Mouse (Mus musculus) CH12.LX (cell line): ENCODE measurements around the gene Mad1l1. TPM values are rescaled to one million over a fixed set of nuclear protein-coding genes. Genes with fewer than 3 reads are reported as not detected.

Source experiments
- DNase-seq: peaks from one replicate; pipeline ENCODE4 v3.0.0-alpha.2; 2013; ENCODE audit errors: extremely low read depth
- H3K27ac ChIP-seq: 2 replicates; pipeline ENCODE4 v1.5.1; 2012; ENCODE audit warnings: low read depth, mild to moderate bottlenecking, control low read depth, moderate library complexity; ENCODE audit not compliant: insufficient read depth
- H3K27me3 ChIP-seq: replicated peaks from 2 replicates; pipeline ENCODE3; 2012; ENCODE audit warnings: inconsistent platforms
- H3K36me3 ChIP-seq, 2 experiments: replicated peaks in 1 of 2; 2 replicates each; pipeline versions ENCODE3 to v1.6.1; 2012; ENCODE audit warnings: inconsistent platforms in 1 of 2, low read length in 1 of 2, mild to moderate bottlenecking in 1 of 2, mixed read lengths in 1 of 2, moderate library complexity in 1 of 2; ENCODE audit not compliant: control insufficient read depth in 1 of 2, insufficient read depth in 1 of 2
- H3K4me1 ChIP-seq, 2 experiments: 2 replicates each; pipeline ENCODE4 v1.6.1; 2012; ENCODE audit warnings: inconsistent platforms in 1 of 2, moderate library complexity in 1 of 2; ENCODE audit not compliant: insufficient read depth in 2 of 2, control insufficient read depth in 1 of 2
- H3K4me2 ChIP-seq: 2 replicates; pipeline ENCODE4 v1.6.1; 2012; ENCODE audit warnings: low read depth, mild to moderate bottlenecking, control low read depth; ENCODE audit not compliant: poor library complexity, insufficient read depth, severe bottlenecking
- H3K4me3 ChIP-seq, 3 experiments: fragments of 150-350 bp in 1 of 3; sonication (generic) in 1 of 3; replicated peaks in 1 of 3; 2 replicates each; pipeline versions ENCODE3 to v1.5.1; 2011 to 2012; ENCODE audit warnings: low read depth in 2 of 3, low read length in 2 of 3, mild to moderate bottlenecking in 2 of 3, moderate library complexity in 2 of 3, control low read depth in 1 of 3, improper control_type of control experiment in 1 of 3, inconsistent platforms in 1 of 3, mixed read lengths in 1 of 3; ENCODE audit not compliant: poor library complexity in 1 of 3
- H3K79me2 ChIP-seq: replicated peaks from 2 replicates; pipeline ENCODE4 v1.6.1; 2012; ENCODE audit warnings: mild to moderate bottlenecking, moderate library complexity; ENCODE audit not compliant: control insufficient read depth, poor library complexity, insufficient read depth, severe bottlenecking; ENCODE audit errors: extremely low read depth
- H3K9ac ChIP-seq: 2 replicates; pipeline ENCODE4 v1.6.1; 2012; ENCODE audit warnings: low read depth, mild to moderate bottlenecking, control low read depth, moderate library complexity; ENCODE audit not compliant: insufficient read depth
- H3K9me3 ChIP-seq: replicated peaks from 2 replicates; pipeline ENCODE3; 2012; ENCODE audit warnings: low read length, inconsistent platforms, mixed read lengths
- BHLHE40 ChIP-seq: IDR thresholded peaks from 2 replicates; pipeline ENCODE4 v1.6.1; 2011; ENCODE audit warnings: mild to moderate bottlenecking, low read depth, low read length, improper control_type of control experiment
- CHD2 ChIP-seq: IDR thresholded peaks from 2 replicates; pipeline ENCODE4 v1.6.1; 2011; ENCODE audit warnings: low read length, improper control_type of control experiment
- CTCF ChIP-seq, 2 experiments: IDR thresholded peaks in 1 of 2; conservative IDR thresholded peaks in 1 of 2; 2 replicates each; pipeline ENCODE4 v1.5.1; 2011 to 2012; ENCODE audit warnings: low read depth in 2 of 2, low read length in 2 of 2, improper control_type of control experiment in 1 of 2, inconsistent platforms in 1 of 2, mild to moderate bottlenecking in 1 of 2, moderate library complexity in 1 of 2
- E2F4 ChIP-seq: IDR thresholded peaks from 2 replicates; pipeline ENCODE4 v1.6.1; 2011; ENCODE audit warnings: low read depth, low read length, improper control_type of control experiment; ENCODE audit not compliant: insufficient replicate concordance
- ELF1 ChIP-seq: IDR thresholded peaks from 2 replicates; pipeline ENCODE4 v1.6.1; 2014; ENCODE audit warnings: low read depth, mild to moderate bottlenecking, inconsistent platforms, low read length, improper control_type of control experiment
- ETS1 ChIP-seq: conservative IDR thresholded peaks from 2 replicates; pipeline ENCODE4 v1.6.1; 2012; ENCODE audit warnings: low read depth, mild to moderate bottlenecking, inconsistent platforms, low read length, improper control_type of control experiment, moderate library complexity
- GABPA ChIP-seq: IDR thresholded peaks from 2 replicates; pipeline ENCODE4 v1.6.1; 2012; ENCODE audit warnings: low read depth, low read length, improper control_type of control experiment, inconsistent platforms; ENCODE audit not compliant: insufficient replicate concordance
- JUN ChIP-seq: IDR thresholded peaks from 2 replicates; pipeline ENCODE4 v1.6.1; 2011; ENCODE audit warnings: low read depth, mild to moderate bottlenecking, low read length, improper control_type of control experiment, moderate library complexity; ENCODE audit not compliant: insufficient read depth
- KAT2A ChIP-seq: IDR thresholded peaks from 2 replicates; pipeline ENCODE4 v1.6.1; 2012; ENCODE audit warnings: low read length, improper control_type of control experiment, inconsistent platforms; ENCODE audit not compliant: insufficient replicate concordance
- MAX ChIP-seq: IDR thresholded peaks from 2 replicates; pipeline ENCODE4 v1.6.1; 2011; ENCODE audit warnings: low read length, improper control_type of control experiment
- MAZ ChIP-seq: IDR thresholded peaks from 2 replicates; pipeline ENCODE4 v1.6.1; 2012; ENCODE audit warnings: low read depth, mild to moderate bottlenecking, inconsistent platforms, low read length, improper control_type of control experiment, moderate library complexity
- MEF2A ChIP-seq: IDR thresholded peaks from 2 replicates; pipeline ENCODE4 v1.6.1; 2014; ENCODE audit warnings: low read depth, mild to moderate bottlenecking, inconsistent platforms, low read length, improper control_type of control experiment, borderline replicate concordance
- MXI1 ChIP-seq: IDR thresholded peaks from 2 replicates; pipeline ENCODE4 v1.6.1; 2011; ENCODE audit warnings: mild to moderate bottlenecking, low read depth, low read length, improper control_type of control experiment
- MYC ChIP-seq: IDR thresholded peaks from 2 replicates; pipeline ENCODE4 v1.6.1; 2011; ENCODE audit warnings: low read depth, mild to moderate bottlenecking, improper control_type of control experiment, low read length
- NRF1 ChIP-seq: IDR thresholded peaks from 2 replicates; pipeline ENCODE4 v1.6.1; 2014; ENCODE audit warnings: low read depth, mild to moderate bottlenecking, inconsistent platforms, low read length, improper control_type of control experiment, moderate library complexity
- PAX5 ChIP-seq: IDR thresholded peaks from 2 replicates; pipeline ENCODE4 v1.6.1; 2012; ENCODE audit warnings: low read length, inconsistent platforms, mixed read lengths
- POLR2A ChIP-seq: IDR thresholded peaks from 2 replicates; pipeline ENCODE4 v1.6.1; 2011; ENCODE audit warnings: low read depth, mild to moderate bottlenecking, improper control_type of control experiment, low read length
- POLR2AphosphoS2 ChIP-seq: IDR thresholded peaks from 2 replicates; pipeline ENCODE4 v1.6.1; 2011; ENCODE audit warnings: low read depth, low read length, improper control_type of control experiment
- RAD21 ChIP-seq: IDR thresholded peaks from 2 replicates; pipeline ENCODE4 v1.6.1; 2011; ENCODE audit warnings: low read depth, mild to moderate bottlenecking, low read length, improper control_type of control experiment, moderate library complexity
- TBP ChIP-seq: conservative IDR thresholded peaks from 2 replicates; pipeline ENCODE4 v1.6.1; 2011; ENCODE audit warnings: low read depth, low read length, improper control_type of control experiment
- TCF12 ChIP-seq: IDR thresholded peaks from 2 replicates; pipeline ENCODE4 v1.6.1; 2014; ENCODE audit warnings: low read depth, mild to moderate bottlenecking, inconsistent platforms, low read length, improper control_type of control experiment
- USF1 ChIP-seq: IDR thresholded peaks from 2 replicates; pipeline ENCODE4 v1.6.1; 2014; ENCODE audit warnings: low read depth, mild to moderate bottlenecking, inconsistent platforms, low read length, improper control_type of control experiment
- USF2 ChIP-seq: conservative IDR thresholded peaks from 2 replicates; pipeline ENCODE4 v1.6.1; 2011; ENCODE audit warnings: low read depth, low read length, improper control_type of control experiment
- ZKSCAN1 ChIP-seq: IDR thresholded peaks from 2 replicates; pipeline ENCODE4 v1.6.1; 2012; ENCODE audit warnings: low read depth, inconsistent platforms, low read length, improper control_type of control experiment, borderline replicate concordance
- ZMIZ1 ChIP-seq: IDR thresholded peaks from 2 replicates; pipeline ENCODE4 v1.6.1; 2012; ENCODE audit warnings: low read depth, mild to moderate bottlenecking, inconsistent platforms, low read length, improper control_type of control experiment
- dilution Hi-C: fragments of 300-500 bp; cut with MboI; formaldehyde crosslinking; loops from 2 replicates; pipeline ENCODE4 v1.14.3; 2020; ENCODE audit warnings: low sequenced_read_pairs; ENCODE audit not compliant: extremely low pct_unique_long_range_greater_than_20kb, extremely low pct_ligation_motif_present
- in situ Hi-C: fragments of 300-500 bp; cut with MboI; formaldehyde crosslinking; loops from 3 replicates; pipeline ENCODE4 v1.14.3; 2019; ENCODE audit warnings: low sequenced_read_pairs, low pct_ligation_motif_present, low pct_unique_long_range_greater_than_20kb, mixed read lengths
- polyA plus RNA-seq: library from polyadenylated mRNA; unstranded; fragments of >175 nt; gene quantifications from 2 replicates; pipeline ENCODE4 v1.2.1, GENCODE M21; 2012; ENCODE audit warnings: low read depth; ENCODE audit not compliant: insufficient read length
- total RNA-seq, 2 experiments: library from RNA; depleted of rRNA; stranded (reverse); fragments of 300-350 nt in 1 of 2; fragments of >200 nt in 1 of 2; gene quantifications; 2 replicates each; pipeline ENCODE4 v1.2.3; 2012 to 2014

Gene Mad1l1
- total and polyA plus RNA-seq, 3 experiments = 24.8 to 45.6 (median 28.9) TPM

DNA sequence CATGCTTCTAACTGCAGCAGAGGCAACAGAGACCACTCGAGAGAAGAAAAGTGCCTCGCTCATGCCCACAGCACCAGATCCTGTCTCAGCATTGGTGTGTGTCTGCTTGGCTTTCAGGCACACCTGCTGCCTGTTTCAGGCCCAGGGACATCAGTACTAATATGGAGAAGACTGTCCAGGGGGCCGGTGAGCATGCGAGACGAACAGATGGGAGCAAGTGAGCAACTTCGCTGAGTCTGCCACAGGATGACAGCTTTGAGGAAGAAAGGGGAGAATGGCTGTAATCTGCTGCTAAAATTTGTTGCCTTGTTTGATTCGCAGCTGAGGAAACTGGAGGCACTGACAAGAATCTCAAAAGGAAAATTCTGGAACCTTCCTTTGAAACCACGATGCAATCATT lies 227.9 kb downstream of the Mad1l1 start:
- Histone ChIP-seq H3K36me3 (peaks cover 8 to 88% of the 10 kb centered on the region in 2 experiments), H3K9me3 (no peaks in the 10 kb centered on the region), H3K4me1 (no peaks in the 10 kb centered on the region), H3K4me2 (no peak overlapping the region), H3K27me3 (no peaks in the 10 kb centered on the region), H3K79me2 (no peaks in the 10 kb centered on the region), H3K27ac (no peak overlapping the region), H3K4me3 (no peak overlapping the region), H3K9ac (no peak overlapping the region)
- no peak for TF ChIP-seq POLR2AphosphoS2
- TF ChIP-seq PAX5 = no peak
- dilution Hi-C loops (no loop called here), in situ Hi-C loops (no loop called here)
- no peak for DNase-seq

DNA sequence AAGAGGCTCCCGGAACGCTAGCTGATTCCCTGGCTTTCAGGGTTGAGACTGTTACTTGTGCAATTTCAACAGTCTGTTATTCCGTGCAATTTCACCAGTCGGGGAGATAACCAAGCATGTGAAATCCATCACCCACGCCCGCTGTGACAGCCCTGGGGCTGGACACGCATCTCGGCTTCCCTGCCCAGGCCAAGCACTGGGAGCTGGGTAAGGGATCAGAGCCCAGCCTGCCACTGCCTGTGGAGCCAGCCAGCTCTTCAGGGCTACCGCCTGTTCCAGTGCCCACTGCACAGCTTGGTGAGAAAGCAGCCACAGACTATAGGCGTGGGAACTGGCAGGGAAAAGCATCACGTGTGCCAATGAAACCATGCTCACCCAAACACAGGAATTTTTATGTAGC lies 229.8 kb downstream of the Mad1l1 start:
- Histone ChIP-seq H3K9me3 (no peaks in the 10 kb centered on the region), H3K4me2 (no peak overlapping the region), H3K9ac (no peak overlapping the region), H3K27me3 (no peaks in the 10 kb centered on the region), H3K27ac (no peak overlapping the region), H3K4me3 (no peak overlapping the region), H3K79me2 (no peaks in the 10 kb centered on the region), H3K36me3 (peaks cover 16 to 90% of the 10 kb centered on the region in 2 experiments), H3K4me1 (no peaks in the 10 kb centered on the region)
- DNase-seq = no peak
- in situ Hi-C loops (no loop called here), dilution Hi-C loops (no loop called here)
- TF ChIP-seq TBP = no peak
- TF ChIP-seq MYC = no peak
- TF ChIP-seq RAD21 = no peak
- TF ChIP-seq USF2 = no peak
- no peak for TF ChIP-seq KAT2A
- no peak for TF ChIP-seq MEF2A
- no peak for TF ChIP-seq GABPA
- no peak for TF ChIP-seq E2F4
- no peak for TF ChIP-seq ETS1
- TF ChIP-seq TCF12 = no peak
- TF ChIP-seq PAX5 = no peak
- TF ChIP-seq MAZ = no peak
- TF ChIP-seq NRF1 = no peak
- no peak for TF ChIP-seq CHD2
- no peak for TF ChIP-seq POLR2A
- no peak for TF ChIP-seq CTCF (conservative IDR thresholded peaks at IDR 0.05 in 1 of 2, IDR thresholded peaks at IDR 0.05 in 1 of 2; ENCODE audit: low read depth in 2 of 2, low read length in 2 of 2)

DNA sequence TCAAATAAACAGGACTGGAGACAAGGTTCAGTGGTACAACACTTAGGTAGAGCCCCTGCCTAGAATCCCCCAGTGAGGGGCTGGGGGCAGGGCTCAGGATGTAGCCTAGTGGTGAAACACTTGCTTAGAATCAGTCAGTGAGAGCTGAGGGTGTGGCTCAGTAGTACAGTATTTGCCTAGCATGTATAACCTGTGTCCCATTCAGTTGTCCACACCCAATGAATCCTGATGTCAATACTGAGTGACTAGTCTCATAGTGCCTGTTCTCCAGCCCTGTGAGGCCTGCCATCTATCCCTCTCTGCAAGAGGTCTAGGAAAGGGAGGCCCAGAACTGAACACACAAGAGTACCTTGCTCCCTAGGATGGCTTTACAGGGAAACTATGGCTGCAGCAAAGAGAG lies 232.1 kb downstream of the Mad1l1 start:
- H3K36me3 ChIP-seq = peaks cover 20 to 90% of the 10 kb centered on the region in 2 experiments
- in situ Hi-C loops = no loop called here

More for the DNA sequence above, 232.1 kb downstream of the Mad1l1 start:
- Histone ChIP-seq H3K4me1 (0 out of 4 replicates have a peak, but pooled peaks cover 0 to 5% of the 10 kb centered on the region in 2 experiments), H3K27me3 (no peaks in the 10 kb centered on the region), H3K27ac (no peak overlapping the region), H3K79me2 (no peaks in the 10 kb centered on the region), H3K4me3 (no peak overlapping the region), H3K9ac (no peak overlapping the region), H3K4me2 (no peak overlapping the region), H3K9me3 (no peaks in the 10 kb centered on the region)
- no peak for DNase-seq
- dilution Hi-C loops = no loop called here
- no peak for TF ChIP-seq ETS1
- no peak for TF ChIP-seq ZMIZ1
- no peak for TF ChIP-seq KAT2A
- TF ChIP-seq MXI1 = no peak
- no peak for TF ChIP-seq JUN
- TF ChIP-seq ELF1 = no peak
- no peak for TF ChIP-seq USF2
- TF ChIP-seq MEF2A = no peak
- no peak for TF ChIP-seq ZKSCAN1
- no peak for TF ChIP-seq USF1
- TF ChIP-seq BHLHE40 = no peak
- TF ChIP-seq MYC = no peak
- no peak for TF ChIP-seq MAX
